Mouse (Mus musculus) v-Abl transformed pro-B cells (cell line): Measurements from ENCODE around the gene Clmn.

Experiments
- in situ Hi-C, 2 experiments: fragments of 400-800 bp; cut with MboI; formaldehyde crosslinking; loops; one replicate each; pipeline ENCODE4 v1.15.1; 2025; ENCODE audit not compliant: unreplicated experiment in 2 of 2

Gene Clmn

GRCm38 (mm10) chr12:104880367-104880766 is 15.5 kb upstream of the Clmn start:
- in situ Hi-C loops, result no loop called here

GRCm38 (mm10) chr12:104879577-104879989 is 14.7 kb upstream of the Clmn start:
- in situ Hi-C loops, result no loop called here

GRCm38 (mm10) chr12:104876053-104876452 is 11.2 kb upstream of the Clmn start:
- in situ Hi-C loops, result no loop called here

GRCm38 (mm10) chr12:104871987-104872386 is 7.1 kb upstream of the Clmn start:
- in situ Hi-C loops, result no loop called here

- in situ Hi-C loops, result no loop called here
These were observed 4.9 kb upstream of the Clmn start for GRCm38 (mm10) chr12:104869737-104870136.

- in situ Hi-C loops, result no loop called here
These were observed 3.6 kb upstream of the Clmn start for GRCm38 (mm10) chr12:104868430-104868829.

- in situ Hi-C loops, result no loop called here
These were observed 3.0 kb upstream of the Clmn start for GRCm38 (mm10) chr12:104867851-104868250.

- in situ Hi-C loops, result no loop called here
These were observed 275 bp upstream of the Clmn start for GRCm38 (mm10) chr12:104865166-104865535.

GRCm38 (mm10) chr12:104863653-104864052 is 1.2 kb downstream of the Clmn start:
- in situ Hi-C loops, result no loop called here

GRCm38 (mm10) chr12:104859140-104859539 is 5.7 kb downstream of the Clmn start:
- in situ Hi-C loops, result no loop called here

- in situ Hi-C loops, result no loop called here
These were observed 6.1 kb downstream of the Clmn start for GRCm38 (mm10) chr12:104858732-104859131.

GRCm38 (mm10) chr12:104857614-104858013 is 7.3 kb downstream of the Clmn start:
- in situ Hi-C loops, result no loop called here

GRCm38 (mm10) chr12:104856540-104856939 is 8.3 kb downstream of the Clmn start:
- in situ Hi-C loops, result no loop called here

- in situ Hi-C loops, result no loop called here
These were observed 9.3 kb downstream of the Clmn start for GRCm38 (mm10) chr12:104855548-104855947.

GRCm38 (mm10) chr12:104854826-104855225 is 10.1 kb downstream of the Clmn start:
- in situ Hi-C loops, result no loop called here

GRCm38 (mm10) chr12:104853374-104853773 is 11.5 kb downstream of the Clmn start:
- in situ Hi-C loops, result no loop called here

- in situ Hi-C loops, result no loop called here
These were observed 13.0 kb downstream of the Clmn start for GRCm38 (mm10) chr12:104851711-104852508.

GRCm38 (mm10) chr12:104850119-104850518 is 14.8 kb downstream of the Clmn start:
- in situ Hi-C loops, result no loop called here

- in situ Hi-C loops, result no loop called here
These were observed 16.2 kb downstream of the Clmn start for GRCm38 (mm10) chr12:104848667-104849066.

GRCm38 (mm10) chr12:104847227-104847626 is 17.6 kb downstream of the Clmn start:
- in situ Hi-C loops, result no loop called here

GRCm38 (mm10) chr12:104845707-104846106 is 19.2 kb downstream of the Clmn start:
- in situ Hi-C loops, result no loop called here

- in situ Hi-C loops, result no loop called here
These were observed 19.9 kb downstream of the Clmn start for GRCm38 (mm10) chr12:104844989-104845388.

- in situ Hi-C loops, result no loop called here
These were observed 20.6 kb downstream of the Clmn start for GRCm38 (mm10) chr12:104844279-104844678.
